Mouse (Mus musculus) thymus, adult 2 months (tissue): ENCODE measurements around the gene Fam131a. TPM values are rescaled to one million over a fixed set of nuclear protein-coding genes. Genes with fewer than 3 reads are reported as not detected.
A peak's percentile ranks its signal among the peaks of the same experiment; 100 is the strongest.

Experiments
- DNase-seq: peaks from one replicate; pipeline ENCODE4 v3.0.0; 2021
- H3K27ac ChIP-seq: fragments of 200-500 bp; 2 replicates; pipeline ENCODE4 v1.5.1; 2012; ENCODE audit warnings: low read length, control low read depth; ENCODE audit not compliant: control insufficient read depth, insufficient read depth
- H3K27me3 ChIP-seq: fragments of 200-500 bp; 2 replicates; pipeline ENCODE4 v1.6.1; 2012; ENCODE audit warnings: mild to moderate bottlenecking, low read length, moderate library complexity, mixed read lengths; ENCODE audit not compliant: control insufficient read depth, insufficient read depth
- H3K36me3 ChIP-seq: fragments of 200-500 bp; 2 replicates; pipeline ENCODE4 v1.6.1; 2012; ENCODE audit warnings: mild to moderate bottlenecking, low read length, moderate library complexity; ENCODE audit not compliant: control insufficient read depth, insufficient read depth
- H3K4me1 ChIP-seq: fragments of 200-500 bp; replicated peaks from 2 replicates; pipeline ENCODE4 v1.6.1; 2012; ENCODE audit warnings: low read length; ENCODE audit not compliant: control insufficient read depth, insufficient read depth
- H3K4me3 ChIP-seq: fragments of 200-500 bp; 2 replicates; pipeline ENCODE4 v1.5.1; 2012; ENCODE audit warnings: mild to moderate bottlenecking, low read length, control low read depth, moderate library complexity; ENCODE audit not compliant: control insufficient read depth, insufficient read depth
- CTCF ChIP-seq: fragments of 200-500 bp; IDR thresholded peaks from 2 replicates; pipeline ENCODE4 v1.5.1; 2012; ENCODE audit warnings: mild to moderate bottlenecking, control low read depth, low read length, moderate library complexity, borderline replicate concordance; ENCODE audit not compliant: control insufficient read depth, poor library complexity, insufficient read depth; ENCODE audit errors: extremely low read depth
- POLR2A ChIP-seq: fragments of 200-500 bp; IDR thresholded peaks from 2 replicates; pipeline ENCODE4 v1.6.1; 2012; ENCODE audit warnings: mild to moderate bottlenecking, low read length, control low read depth, moderate library complexity; ENCODE audit not compliant: control insufficient read depth, poor library complexity, insufficient read depth; ENCODE audit errors: extremely low read depth
- WGBS: fragments of 180-500 bp; shearing (Covaris S2); methylation state at CpG from one replicate; pipeline ENCODE4 v1.1.7; 2018; 5-methylcytosine and 5-hydroxymethylcytosine counted together
- polyA plus RNA-seq: library from polyadenylated mRNA; depleted of rRNA; stranded (reverse); fragments of >200 nt; gene quantifications from 2 replicates; pipeline ENCODE4 v1.2.3, GENCODE M21; 2012

The Fam131a gene
- polyA plus RNA-seq, 1 experiment: 8.9 TPM

DNA sequence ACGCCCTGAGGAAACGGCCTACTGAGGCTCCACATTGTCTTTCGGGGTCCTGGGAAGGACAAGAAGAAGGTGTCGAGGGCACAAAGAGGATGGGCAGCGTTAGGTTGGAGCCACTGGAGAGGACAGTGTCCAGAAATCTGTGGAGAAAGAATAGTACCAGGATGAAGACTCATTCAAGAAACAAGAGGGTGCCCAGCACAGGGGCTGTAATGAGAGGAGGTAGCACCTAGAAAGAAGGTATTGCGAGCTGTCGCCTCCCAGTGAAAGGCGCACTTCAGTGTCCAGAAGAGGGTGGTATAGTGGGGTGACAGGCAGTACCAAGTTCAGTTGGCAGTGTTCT lies 23.8 kb downstream of the Fam131a start:
- Histone ChIP-seq H3K4me3 (peak overlapping the region; percentile 67), H3K4me1 (peaks cover 17% of the 10 kb centered on the region), H3K27me3 (no peaks in the 10 kb centered on the region), H3K27ac (peak overlapping the region; percentile 66), H3K36me3 (no peaks in the 10 kb centered on the region; the same call in 1 of the 2 replicates)
- no peak for TF ChIP-seq POLR2A
- 4% methylated on average over 8 of the region's 8 CpGs for WGBS
- no peak for DNase-seq

DNA sequence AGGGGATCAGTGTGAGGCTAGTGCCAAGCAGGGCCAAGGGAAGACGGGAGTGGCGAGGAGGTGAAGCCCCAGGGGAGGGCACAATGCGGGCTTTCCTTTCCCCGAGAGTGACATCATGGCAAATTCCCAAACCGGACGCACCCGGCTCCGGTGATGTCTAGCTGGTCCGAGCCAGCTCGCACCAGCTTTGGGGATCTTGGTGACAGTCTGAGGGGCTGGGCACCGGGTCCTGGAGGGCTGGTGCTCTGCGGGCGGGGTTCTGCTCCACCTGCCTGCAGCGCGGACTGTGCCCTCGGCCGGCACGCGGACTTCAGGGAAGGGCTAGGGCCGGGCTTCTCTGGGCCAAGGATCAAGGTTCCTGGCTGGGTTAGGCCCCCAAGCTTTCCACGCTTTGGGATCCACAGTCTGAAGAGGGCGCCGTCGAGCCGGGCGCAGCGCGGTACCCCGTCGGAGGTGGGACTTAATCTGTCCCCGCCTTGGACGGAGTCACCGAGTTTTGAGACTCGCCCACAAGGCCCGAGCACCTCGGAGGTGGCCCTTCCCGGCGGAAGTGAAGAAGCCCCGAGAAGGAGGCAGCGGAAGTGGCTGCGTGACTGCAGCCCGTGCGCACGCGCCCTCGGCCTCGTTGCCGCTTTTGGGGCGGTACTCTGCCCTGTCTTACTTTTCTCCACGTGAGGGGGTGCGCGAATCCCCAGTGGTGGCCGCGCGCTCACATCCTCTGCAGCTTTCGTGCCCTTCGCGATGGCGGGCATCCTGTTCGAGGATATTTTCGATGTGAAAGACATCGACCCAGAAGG lies 24.3 kb downstream of the Fam131a start, which contains the start of the genes Polr2h and Clcn2:
Gene Polr2h (plus strand): TSS at position 485 of the 797 bp plus-strand sequence.
Gene Clcn2 (minus strand): TSS at position 566 of the 797 bp plus-strand sequence.
- no peaks in the 10 kb centered on the region; the same call in 1 of the 2 replicates for H3K36me3 ChIP-seq
- H3K27me3 ChIP-seq: no peaks in the 10 kb centered on the region
- peak; percentile 92 for TF ChIP-seq POLR2A
- peak; percentile 49; the same call in 1 of the 2 replicates for TF ChIP-seq CTCF
- peak; percentile 95 for DNase-seq
- peak within 1 kb of the TSS; percentile 66 for H3K27ac ChIP-seq
- under 1% methylated on average over 62 of the region's 62 CpGs for WGBS
- H3K4me3 ChIP-seq: peak within 1 kb of the TSS; percentile 67
- H3K4me1 ChIP-seq: peaks cover 17% of the 10 kb centered on the region

GRCm38 (mm10) chr16:20717978-20718670 lies 25.1 kb downstream of the Fam131a start:
- WGBS: 2% methylated on average over 18 of the region's 18 CpGs
- no peak for DNase-seq

DNA sequence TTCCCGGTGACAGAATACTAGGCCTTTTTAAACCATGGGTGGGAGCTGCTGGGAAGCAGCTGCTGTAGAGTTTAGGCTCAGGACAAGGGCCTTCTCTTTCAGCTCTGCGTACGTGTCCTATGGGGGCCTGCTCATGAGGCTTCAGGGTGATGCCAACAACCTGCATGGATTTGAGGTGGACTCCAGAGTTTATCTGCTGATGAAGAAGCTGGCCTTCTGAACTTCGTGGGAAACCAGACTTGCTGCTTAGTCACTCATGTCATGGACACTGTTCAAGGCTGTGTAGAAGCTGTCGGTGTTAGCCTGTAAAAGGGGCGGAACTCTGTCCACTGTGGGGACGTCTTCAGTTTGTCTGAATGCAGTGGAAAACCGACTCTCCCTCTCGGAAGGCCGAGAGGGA lies 28.8 kb downstream of the Fam131a start:
- TF ChIP-seq CTCF (no peak), POLR2A (no peak)

More at GRCm38 (mm10) chr16:20717978-20718670, 25.1 kb downstream of the Fam131a start:
- H3K27me3 ChIP-seq: no peaks in the 10 kb centered on the region
- no peaks in the 10 kb centered on the region; the same call in 1 of the 2 replicates for H3K36me3 ChIP-seq
- H3K4me1 ChIP-seq: peaks cover 17% of the 10 kb centered on the region
- H3K4me3 ChIP-seq: peak overlapping the region; percentile 67
- peak overlapping the region; percentile 57; the same call in 1 of the 2 replicates for H3K27ac ChIP-seq
- TF ChIP-seq POLR2A (no peak), CTCF (no peak)

GRCm38 (mm10) chr16:20722736-20723135 lies 29.7 kb downstream of the Fam131a start:
- Histone ChIP-seq H3K36me3 (no peaks in the 10 kb centered on the region; the same call in 1 of the 2 replicates), H3K4me1 (peaks cover 3% of the 10 kb centered on the region), H3K4me3 (no peak overlapping the region), H3K27me3 (no peaks in the 10 kb centered on the region), H3K27ac (no peak overlapping the region)
- DNase-seq: no peak
- no peak for TF ChIP-seq CTCF
- TF ChIP-seq POLR2A: no peak
- WGBS: 89% methylated on average over 4 of the region's 4 CpGs

More for the DNA sequence above, 28.8 kb downstream of the Fam131a start:
- WGBS: 95% methylated on average over 10 of the region's 10 CpGs
- no peak for DNase-seq
- no peaks in the 10 kb centered on the region for H3K27me3 ChIP-seq
- no peaks in the 10 kb centered on the region; the same call in 1 of the 2 replicates for H3K36me3 ChIP-seq
- H3K27ac ChIP-seq: no peak overlapping the region
- H3K4me1 ChIP-seq: peaks cover 8% of the 10 kb centered on the region
- H3K4me3 ChIP-seq: no peak overlapping the region

- no peaks in the 10 kb centered on the region for H3K27me3 ChIP-seq
- TF ChIP-seq POLR2A (no peak), CTCF (no peak)
- DNase-seq: no peak
- H3K36me3 ChIP-seq: no peaks in the 10 kb centered on the region; the same call in 1 of the 2 replicates
- H3K4me1 ChIP-seq: peaks cover 3% of the 10 kb centered on the region
- no peak overlapping the region for H3K27ac ChIP-seq
- WGBS: 94% methylated on average over 4 of the region's 4 CpGs
- H3K4me3 ChIP-seq: no peak overlapping the region
These were observed 30.2 kb downstream of the Fam131a start for GRCm38 (mm10) chr16:20723247-20723646.
